Mouse (Mus musculus) erythroblast, embryonic 14.5 days (primary cell): ENCODE data around the gene Slc13a4. TPM values are rescaled to one million over a fixed set of nuclear protein-coding genes. Genes with fewer than 3 reads are reported as not detected.

Experiments
- H3K27me3 ChIP-seq: 2 replicates; pipeline ENCODE4 v1.6.1; 2012; ENCODE audit warnings: inconsistent platforms; ENCODE audit not compliant: control insufficient read depth
- H3K36me3 ChIP-seq: 2 replicates; pipeline ENCODE4 v1.6.1; 2012; ENCODE audit warnings: mild to moderate bottlenecking, inconsistent platforms; ENCODE audit not compliant: control insufficient read depth
- H3K4me1 ChIP-seq: 2 replicates; pipeline ENCODE4 v1.6.1; 2012; ENCODE audit warnings: inconsistent platforms; ENCODE audit not compliant: control insufficient read depth
- H3K4me3 ChIP-seq: replicated peaks from 2 replicates; pipeline ENCODE3; 2012; ENCODE audit warnings: moderate library complexity, mild to moderate bottlenecking, inconsistent platforms
- H3K9me3 ChIP-seq: 2 replicates; pipeline ENCODE4 v1.6.1; 2012; ENCODE audit warnings: low read length, inconsistent platforms, mixed read lengths; ENCODE audit not compliant: control insufficient read depth
- GATA1 ChIP-seq: IDR thresholded peaks from 2 replicates; pipeline ENCODE4 v1.6.1; 2012; ENCODE audit warnings: low read length, inconsistent platforms, mixed read lengths
- TAL1 ChIP-seq: IDR thresholded peaks from 3 replicates; pipeline ENCODE4 v1.6.1; 2012; ENCODE audit warnings: low read length, inconsistent platforms, mixed read lengths
- polyA plus RNA-seq: library from polyadenylated mRNA; stranded (reverse); fragments of >175 nt; gene quantifications from 2 replicates; pipeline ENCODE4 v1.2.3, GENCODE M21; 2012

The Slc13a4 gene
- polyA plus RNA-seq, 1 experiment: not detected

DNA sequence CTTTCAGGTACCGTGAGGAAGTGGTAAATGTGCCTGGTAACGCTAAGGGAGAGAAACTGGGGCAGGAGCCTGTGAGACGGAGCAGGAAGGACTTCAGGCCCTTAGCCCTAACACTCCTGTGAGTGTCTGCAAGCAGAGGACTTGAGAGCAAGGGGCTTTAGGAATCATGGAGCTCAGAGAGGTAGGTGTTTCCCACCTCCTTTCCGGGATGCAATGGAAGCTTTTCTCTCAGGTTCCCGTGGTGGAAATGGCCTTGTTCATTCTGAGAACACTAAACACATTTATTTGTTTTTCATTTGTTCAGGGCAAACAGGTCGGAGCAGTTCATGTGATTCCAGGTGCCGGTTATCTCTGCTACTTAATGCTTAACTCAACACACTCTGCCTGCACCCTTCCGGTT is 29.9 kb upstream of the Slc13a4 start:
- Histone ChIP-seq H3K4me3 (no peak overlapping the region), H3K27me3 (no peaks in the 10 kb centered on the region), H3K36me3 (no peaks in the 10 kb centered on the region), H3K4me1 (peaks cover 2% of the 10 kb centered on the region), H3K9me3 (no peaks in the 10 kb centered on the region)
- no peak for TF ChIP-seq GATA1

- no peaks in the 10 kb centered on the region for H3K9me3 ChIP-seq
- H3K27me3 ChIP-seq: no peaks in the 10 kb centered on the region
- no peak overlapping the region for H3K4me3 ChIP-seq
- no peaks in the 10 kb centered on the region for H3K36me3 ChIP-seq
- H3K4me1 ChIP-seq: peaks cover 2% of the 10 kb centered on the region
- TF ChIP-seq TAL1 (no peak), GATA1 (no peak)
Measured at GRCm38 (mm10) chr6:35335452-35335851, 27.5 kb upstream of the Slc13a4 start.

DNA sequence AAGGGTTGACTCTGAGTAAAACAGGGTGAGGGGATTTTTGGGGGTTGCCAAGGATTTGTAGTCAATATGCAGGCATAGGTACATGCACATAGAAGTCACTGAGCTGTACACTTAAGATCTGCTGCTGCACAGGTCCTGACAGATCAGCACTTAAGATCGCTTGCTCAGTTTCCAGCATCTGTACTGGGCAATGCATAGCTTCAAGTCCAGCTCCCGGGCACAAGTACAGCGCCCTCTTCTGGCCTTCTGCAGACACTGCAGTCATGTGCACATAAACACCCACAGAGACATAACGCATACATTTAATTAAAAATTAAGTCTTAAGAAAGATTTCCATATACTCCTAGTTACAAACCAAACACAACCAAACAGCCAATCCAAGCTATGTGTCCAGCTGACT is 26.3 kb upstream of the Slc13a4 start:
- peaks cover 2% of the 10 kb centered on the region for H3K4me1 ChIP-seq
- H3K27me3 ChIP-seq: no peaks in the 10 kb centered on the region
- H3K36me3 ChIP-seq: no peaks in the 10 kb centered on the region
- H3K9me3 ChIP-seq: no peaks in the 10 kb centered on the region
- no peak for TF ChIP-seq GATA1
- no peak for TF ChIP-seq TAL1
- H3K4me3 ChIP-seq: no peak overlapping the region

GRCm38 (mm10) chr6:35333632-35334031 is 25.7 kb upstream of the Slc13a4 start:
- H3K27me3 ChIP-seq: no peaks in the 10 kb centered on the region
- TF ChIP-seq TAL1: no peak
- no peak for TF ChIP-seq GATA1

DNA sequence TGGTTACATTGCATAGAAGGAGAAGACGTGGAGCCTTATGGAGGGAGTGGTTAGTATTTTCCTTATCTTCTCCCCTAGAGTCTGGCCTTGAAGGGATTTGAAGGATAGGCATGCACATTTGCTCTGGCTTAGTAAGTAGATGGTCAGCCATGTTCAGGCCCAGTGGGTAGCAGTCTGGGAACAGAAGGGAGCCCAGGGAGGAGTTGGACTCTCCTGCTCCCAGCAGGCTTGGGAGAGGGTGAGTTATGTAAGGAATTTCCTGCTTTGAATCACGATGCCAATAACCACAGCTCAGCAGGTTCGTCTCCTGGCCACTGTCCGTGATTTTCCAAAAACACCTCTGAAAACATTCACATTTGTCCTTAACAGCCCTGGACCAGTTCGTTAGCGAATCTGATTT is 22.9 kb upstream of the Slc13a4 start:
- TF ChIP-seq TAL1: no peak
- no peak for TF ChIP-seq GATA1
- H3K27me3 ChIP-seq: no peaks in the 10 kb centered on the region
- H3K36me3 ChIP-seq: no peaks in the 10 kb centered on the region
- no peak overlapping the region for H3K4me3 ChIP-seq
- H3K4me1 ChIP-seq: peaks cover 2% of the 10 kb centered on the region
- H3K9me3 ChIP-seq: no peaks in the 10 kb centered on the region

More at GRCm38 (mm10) chr6:35333632-35334031, 25.7 kb upstream of the Slc13a4 start:
- Histone ChIP-seq H3K9me3 (no peaks in the 10 kb centered on the region), H3K4me1 (peaks cover 2% of the 10 kb centered on the region), H3K4me3 (no peak overlapping the region), H3K36me3 (no peaks in the 10 kb centered on the region)

DNA sequence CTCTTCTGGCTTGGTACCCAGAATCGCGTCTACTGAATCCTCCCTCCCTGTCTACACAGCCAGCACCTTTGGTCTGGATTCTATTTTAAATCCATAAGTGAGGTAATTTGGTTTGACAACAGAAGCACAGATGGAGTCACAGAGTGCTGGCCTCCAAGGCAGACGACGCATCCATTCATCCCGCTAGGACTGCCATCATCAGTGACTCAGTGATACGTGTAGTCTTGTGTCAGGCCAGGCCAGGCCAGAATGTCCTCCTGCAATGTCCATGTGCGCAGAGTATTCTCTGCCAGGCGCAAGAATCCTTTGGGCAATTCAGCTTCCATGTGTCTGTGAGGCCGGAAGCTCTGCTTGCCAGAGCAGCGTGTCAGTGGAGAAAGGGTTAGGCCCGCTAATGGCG is 22.0 kb upstream of the Slc13a4 start:
- no peaks in the 10 kb centered on the region for H3K9me3 ChIP-seq
- H3K4me3 ChIP-seq: no peak overlapping the region
- no peak for TF ChIP-seq GATA1
- no peak for TF ChIP-seq TAL1
- peaks cover 2% of the 10 kb centered on the region for H3K4me1 ChIP-seq
- H3K27me3 ChIP-seq: no peaks in the 10 kb centered on the region
- no peaks in the 10 kb centered on the region for H3K36me3 ChIP-seq

DNA sequence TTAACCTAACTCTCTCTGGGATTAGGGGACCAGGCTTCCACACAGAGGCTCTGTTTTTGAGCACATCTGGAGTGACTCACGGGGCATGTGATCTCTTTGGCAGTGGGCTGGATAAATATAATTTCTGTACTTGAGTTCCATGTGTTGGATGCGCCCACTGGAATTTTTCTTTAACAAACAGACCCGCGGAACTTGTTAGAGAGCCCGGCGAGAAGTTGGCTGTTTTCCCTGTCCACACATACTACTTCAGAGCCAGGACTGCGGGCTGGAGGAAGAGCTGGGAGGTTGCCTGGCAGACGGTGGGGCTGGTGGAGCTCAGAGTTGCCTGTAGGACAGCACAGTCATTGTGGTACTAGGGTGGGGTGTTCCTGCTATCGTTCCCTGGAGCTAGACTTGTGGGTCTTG is 18.2 kb upstream of the Slc13a4 start, which contains the start of gene Fam180a:
Fam180a (minus strand) TSS at position 31 of the 405 bp plus-strand sequence.
- peaks cover 2% of the 10 kb centered on the region for H3K4me1 ChIP-seq
- no peaks in the 10 kb centered on the region for H3K9me3 ChIP-seq
- TF ChIP-seq TAL1: no peak
- TF ChIP-seq GATA1: no peak
- no peaks in the 10 kb centered on the region for H3K27me3 ChIP-seq
- H3K36me3 ChIP-seq: no peaks in the 10 kb centered on the region
- no peak within 1 kb of the TSS for H3K4me3 ChIP-seq

DNA sequence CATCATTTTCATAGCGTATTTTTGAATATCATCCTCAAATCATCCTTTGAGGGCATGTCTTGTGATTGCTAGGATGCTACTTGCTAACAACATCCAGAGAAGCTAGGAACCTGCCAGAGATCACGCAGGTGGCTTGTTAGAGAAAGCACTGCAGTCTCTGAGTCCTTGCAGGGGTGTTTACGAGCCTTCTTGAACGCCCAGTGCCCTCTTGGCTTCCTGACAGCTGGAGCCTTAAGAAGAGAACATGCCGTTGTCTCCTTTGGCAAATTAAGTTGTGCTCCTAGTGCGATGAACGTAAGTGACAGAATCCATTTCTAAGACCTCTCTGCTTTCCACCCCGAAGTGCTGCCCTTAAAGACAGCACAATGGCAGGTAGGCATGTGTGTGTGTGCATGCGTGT is 16.4 kb upstream of the Slc13a4 start:
- H3K27me3 ChIP-seq: no peaks in the 10 kb centered on the region
- TF ChIP-seq TAL1 (no peak), GATA1 (no peak)
- no peak overlapping the region for H3K4me3 ChIP-seq
- peaks cover 10% of the 10 kb centered on the region for H3K4me1 ChIP-seq
- no peaks in the 10 kb centered on the region for H3K36me3 ChIP-seq
- H3K9me3 ChIP-seq: no peaks in the 10 kb centered on the region

GRCm38 (mm10) chr6:35323046-35323445 is 15.1 kb upstream of the Slc13a4 start:
- Histone ChIP-seq H3K4me3 (no peak overlapping the region), H3K36me3 (no peaks in the 10 kb centered on the region), H3K27me3 (no peaks in the 10 kb centered on the region), H3K4me1 (peaks cover 10% of the 10 kb centered on the region), H3K9me3 (no peaks in the 10 kb centered on the region)
- TF ChIP-seq GATA1 (no peak), TAL1 (no peak)

DNA sequence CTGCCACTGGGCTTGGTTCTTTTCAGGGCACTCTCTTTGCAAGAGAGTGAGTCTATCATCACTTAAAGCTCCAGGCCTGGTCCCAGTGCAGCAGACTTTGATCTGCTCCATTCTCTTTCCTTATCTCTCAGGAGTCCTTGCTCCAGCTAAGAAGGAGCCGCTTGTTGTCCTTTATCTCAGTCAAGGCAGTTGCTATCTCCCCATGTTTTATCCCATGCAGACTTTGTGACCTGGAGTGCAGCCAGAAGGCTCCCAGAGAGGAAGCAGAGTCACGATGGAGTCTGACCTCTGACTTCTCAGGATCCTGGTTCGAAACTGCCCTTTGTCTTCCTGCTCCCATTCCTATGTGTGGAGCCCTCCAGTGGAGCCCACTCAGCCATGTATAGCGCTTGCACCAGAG is 13.2 kb upstream of the Slc13a4 start:
- TF ChIP-seq TAL1 (no peak), GATA1 (no peak)
- H3K4me3 ChIP-seq: no peak overlapping the region

DNA sequence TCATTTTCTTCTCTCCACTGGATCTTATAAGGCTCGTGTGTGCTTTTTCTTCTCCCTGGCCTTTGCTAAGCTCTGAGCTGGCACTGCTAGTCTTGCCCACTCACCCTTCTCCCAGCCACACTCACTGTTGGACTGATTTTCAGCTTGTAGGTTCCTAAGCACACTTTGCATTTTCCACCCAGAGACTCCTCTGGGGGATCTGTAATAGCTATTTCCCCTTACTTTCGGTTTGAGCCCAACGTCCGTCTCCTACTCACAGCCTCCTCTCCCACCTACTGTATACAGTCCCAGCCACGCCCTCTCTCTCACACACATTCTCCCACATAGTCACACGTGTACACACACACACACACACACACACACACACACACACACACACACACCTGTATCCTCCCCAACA is 11.9 kb upstream of the Slc13a4 start:
- H3K27me3 ChIP-seq: no peaks in the 10 kb centered on the region; the same call in 1 of the 2 replicates
- TF ChIP-seq GATA1 (no peak), TAL1 (no peak)
- no peaks in the 10 kb centered on the region for H3K9me3 ChIP-seq
- no peak overlapping the region for H3K4me3 ChIP-seq
- no peaks in the 10 kb centered on the region for H3K36me3 ChIP-seq
- peaks cover 10% of the 10 kb centered on the region for H3K4me1 ChIP-seq

More for the DNA sequence above, 13.2 kb upstream of the Slc13a4 start:
- Histone ChIP-seq H3K9me3 (no peaks in the 10 kb centered on the region), H3K27me3 (no peaks in the 10 kb centered on the region), H3K36me3 (no peaks in the 10 kb centered on the region), H3K4me1 (peaks cover 10% of the 10 kb centered on the region)
